Mouse (Mus musculus) megakaryocyte-erythroid progenitor cell, adult 5-6 weeks (primary cell): ENCODE measurements around the gene Cdk5r2. TPM values are rescaled to one million over a fixed set of nuclear protein-coding genes. Genes with fewer than 3 reads are reported as not detected.
A peak's percentile ranks its signal among the peaks of the same experiment; 100 is the strongest.

Source experiments
- ATAC-seq: replicated peaks from 2 replicates; pipeline ENCODE4 v1.8.0; 2016; ENCODE audit warnings: mild to moderate bottlenecking, inconsistent platforms; ENCODE audit not compliant: severe bottlenecking, poor library complexity, low FRiP score, low TSS enrichment
- total RNA-seq, 2 experiments: library from RNA; stranded (forward) in 1 of 2; stranded (reverse) in 1 of 2; fragments of 200-1000, 215-1000 nt in 1 of 2; fragments of >200 nt in 1 of 2; fragmentation: Nextera tagmentation in 1 of 2; gene quantifications; 2 replicates each; pipeline ENCODE4 v1.2.3; 2014 to 2017

The Cdk5r2 gene
- total RNA-seq, 2 experiments from 2014 or later, result not detected

GRCm38 (mm10) chr1:74884196-74885141 is 29.7 kb downstream of the Cdk5r2 start:
- no peak for ATAC-seq

- ATAC-seq, result no peak
Measured at GRCm38 (mm10) chr1:74885369-74886042, 30.8 kb downstream of the Cdk5r2 start, which contains the start of gene Fev. TSS of gene Fev (minus strand) at chr1:74885419.

DNA sequence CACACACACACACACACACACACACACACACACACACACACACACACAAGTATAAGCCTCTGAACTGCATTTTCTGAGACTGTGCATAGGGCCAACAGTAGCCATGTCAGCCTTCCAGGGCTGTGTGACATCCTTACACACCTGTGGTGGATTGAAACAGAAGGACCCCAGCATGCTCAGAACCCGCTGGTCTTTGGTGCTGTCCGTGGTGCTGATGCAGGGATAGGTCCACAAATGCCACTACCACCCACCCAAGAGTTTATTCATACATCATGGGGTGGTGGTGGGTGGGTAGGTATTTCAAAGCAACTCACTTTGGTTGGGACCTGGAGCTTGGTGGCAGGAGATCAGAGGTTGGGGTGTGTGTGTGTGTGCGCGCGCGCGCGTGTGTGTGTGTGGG is 36.8 kb downstream of the Cdk5r2 start:
- ATAC-seq, result peak; percentile 36; the same call in 1 of the 2 replicates

- ATAC-seq, result no peak
Measured at GRCm38 (mm10) chr1:74892351-74893133, 37.8 kb downstream of the Cdk5r2 start.

- peak; percentile 53; the same call in 1 of the 2 replicates for ATAC-seq
Measured at GRCm38 (mm10) chr1:74893134-74893855, 38.6 kb downstream of the Cdk5r2 start, which contains the start of gene Cryba2. TSS of gene Cryba2 (minus strand) at chr1:74893143.

DNA sequence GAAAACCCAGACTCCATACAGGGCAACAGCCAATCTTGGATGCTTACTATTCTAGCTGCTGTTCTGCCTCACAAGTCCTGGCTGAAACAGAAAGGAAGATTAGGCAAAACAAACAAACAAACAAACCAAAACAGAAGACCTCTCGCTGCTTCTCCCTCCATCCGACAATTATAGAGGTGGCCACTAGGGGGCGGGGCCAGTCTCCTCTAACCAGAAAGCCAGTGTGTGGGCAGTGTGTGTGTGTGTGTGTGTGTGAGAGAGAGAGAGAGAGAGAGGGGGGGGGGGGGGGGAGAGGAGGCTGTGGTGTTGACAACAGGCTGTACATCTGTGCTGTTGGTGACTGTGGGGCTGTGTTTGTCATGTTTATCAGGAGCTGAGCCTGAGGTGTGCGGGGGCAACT is 40.2 kb downstream of the Cdk5r2 start:
- no peak for ATAC-seq

- ATAC-seq, result no peak
Measured at GRCm38 (mm10) chr1:74897976-74898375, 43.2 kb downstream of the Cdk5r2 start.

DNA sequence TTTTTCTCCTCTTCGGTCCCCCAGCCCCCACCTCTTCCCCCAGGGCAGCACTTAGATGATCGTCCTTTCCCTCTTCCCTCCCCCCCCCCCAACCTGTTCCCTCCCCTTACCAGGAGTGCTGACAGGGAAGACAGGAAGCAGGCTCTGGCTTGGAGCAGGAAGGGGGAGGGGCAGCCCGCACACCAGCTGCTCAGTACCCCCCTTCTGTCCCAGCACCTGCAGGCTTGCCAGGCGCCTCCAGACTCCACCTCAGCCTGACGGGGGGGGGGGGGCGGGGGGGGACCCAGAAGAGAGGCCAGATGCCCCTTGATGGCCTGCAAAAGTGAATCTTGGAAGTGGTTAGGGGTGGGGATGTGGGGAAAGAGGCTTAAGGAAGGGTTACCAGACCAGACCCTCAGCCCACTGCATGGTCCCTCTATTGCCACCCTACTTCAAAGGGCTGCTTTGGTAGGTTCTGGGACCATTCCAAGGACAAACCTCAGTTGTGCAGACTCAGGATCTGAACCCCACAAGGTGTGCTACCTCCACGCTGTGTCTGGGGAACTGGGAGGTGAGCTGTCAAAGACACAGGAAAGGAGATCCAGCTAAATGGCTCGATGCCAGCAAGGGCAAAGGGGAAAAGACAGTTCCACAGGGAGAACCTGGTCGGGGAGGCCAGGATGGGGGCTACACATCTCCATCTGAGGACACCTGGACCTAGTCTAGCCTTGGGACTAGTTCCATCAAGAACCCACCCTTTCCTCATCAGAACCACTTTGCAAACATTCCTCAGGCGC is 44.1 kb downstream of the Cdk5r2 start:
- no peak for ATAC-seq

- ATAC-seq, result no peak
Measured at GRCm38 (mm10) chr1:74900341-74901285, 45.9 kb downstream of the Cdk5r2 start.

DNA sequence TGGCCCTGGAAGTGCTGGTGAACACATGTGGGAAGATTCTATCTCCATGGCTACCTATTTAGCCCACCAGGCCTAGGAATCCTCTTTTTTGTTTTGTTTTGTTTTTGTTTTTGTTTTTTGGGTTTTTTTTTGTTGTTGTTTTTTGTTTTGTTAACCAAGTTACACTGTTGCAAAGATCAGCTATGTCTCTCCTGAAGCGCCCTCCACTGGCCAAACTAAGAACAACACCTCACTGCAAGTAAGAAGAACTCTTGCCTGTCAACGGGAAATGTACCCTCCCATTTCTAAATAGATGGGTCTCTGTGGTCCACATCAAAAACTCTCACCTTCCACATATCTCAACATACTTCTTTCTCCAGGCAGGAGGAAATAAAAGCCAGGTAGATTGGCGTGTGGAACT is 47.0 kb downstream of the Cdk5r2 start:
- ATAC-seq, result no peak

- no peak for ATAC-seq
Measured at GRCm38 (mm10) chr1:74902191-74902590, 47.5 kb downstream of the Cdk5r2 start.

Other genes with a start within 250 kb of the Cdk5r2 start
- 46.8 and 55.5 TPM in 2 replicates for gene Ttll4, start 193.2 kb upstream of the Cdk5r2 start, total RNA-seq (2014; fragmentation: Nextera tagmentation)
- gene Ttll4, start 193.2 kb upstream of the Cdk5r2 start, total RNA-seq (2017), result 19.8 and 38.2 TPM in 2 replicates
- gene Cyp27a1, start 141.4 kb upstream of the Cdk5r2 start, total RNA-seq (2014; fragmentation: Nextera tagmentation), result 2.0 TPM in 1 of 2 replicates, not detected in the other
- gene Cyp27a1, start 141.4 kb upstream of the Cdk5r2 start, total RNA-seq (2017), result 1.9 TPM in 1 of 2 replicates, not detected in the other
- gene Prkag3, start 105.7 kb upstream of the Cdk5r2 start, total RNA-seq (2014; fragmentation: Nextera tagmentation), result not detected in 2 replicates
- not detected in 2 replicates for gene Prkag3, start 105.7 kb upstream of the Cdk5r2 start, total RNA-seq (2017)
- gene Wnt6, start 83.0 kb upstream of the Cdk5r2 start, total RNA-seq (2014; fragmentation: Nextera tagmentation), result not detected in 2 replicates
- not detected in 2 replicates for gene Wnt6, start 83.0 kb upstream of the Cdk5r2 start, total RNA-seq (2017)
- gene Wnt10a, start 63.4 kb upstream of the Cdk5r2 start, total RNA-seq (2014; fragmentation: Nextera tagmentation), result not detected in 2 replicates
- gene Wnt10a, start 63.4 kb upstream of the Cdk5r2 start, total RNA-seq (2017), result not detected in 2 replicates
- gene Fev, start 30.5 kb downstream of the Cdk5r2 start, total RNA-seq (2014; fragmentation: Nextera tagmentation), result not detected in 2 replicates
- not detected in 2 replicates for gene Fev, start 30.5 kb downstream of the Cdk5r2 start, total RNA-seq (2017)
- gene Cryba2, start 38.2 kb downstream of the Cdk5r2 start, total RNA-seq (2014; fragmentation: Nextera tagmentation), result not detected in 2 replicates
- not detected in 2 replicates for gene Cryba2, start 38.2 kb downstream of the Cdk5r2 start, total RNA-seq (2017)
- gene Cfap65, start 80.7 kb downstream of the Cdk5r2 start, total RNA-seq (2014; fragmentation: Nextera tagmentation), result not detected in 2 replicates
- not detected in 2 replicates for gene Cfap65, start 80.7 kb downstream of the Cdk5r2 start, total RNA-seq (2017)
- gene Ihh, start 96.7 kb downstream of the Cdk5r2 start, total RNA-seq (2014; fragmentation: Nextera tagmentation), result not detected in 2 replicates
- 0.80 TPM in 1 of 2 replicates, not detected in the other for gene Ihh, start 96.7 kb downstream of the Cdk5r2 start, total RNA-seq (2017)